ENCODE assay signal across 8 mouse cellular contexts in genomic region chr2:26500599-26501370, GRCm38 (mm10). TPM values are rescaled to one million over a fixed set of nuclear protein-coding genes. Genes with fewer than 3 reads are reported as not detected.
DNase-seq lines count a peak whose midpoint lies in the region; ATAC-seq and TF ChIP-seq lines count a peak whose summit lies in the region.

No protein-coding gene starts in this region.

- H3K4me2 ChIP-seq in forebrain, postnatal 0 days (ENCODE audit: low read depth), result peak overlapping the region; percentile 88

- H3K4me1 ChIP-seq in forebrain, postnatal 0 days (ENCODE audit: insufficient read depth), result peaks cover 14% of the 10 kb centered on the region; the same call in 1 of the 2 replicates

- H3K9me3 ChIP-seq in forebrain, postnatal 0 days (ENCODE audit: low read length), result no peaks in the 10 kb centered on the region

- no peaks in the 10 kb centered on the region for H3K27me3 ChIP-seq in forebrain, postnatal 0 days (ENCODE audit: insufficient read depth, low read length)

- H3K27ac ChIP-seq in forebrain, postnatal 0 days (ENCODE audit: low read depth, low read length), result peak overlapping the region; percentile 81

- H3K36me3 ChIP-seq in forebrain, postnatal 0 days (ENCODE audit: insufficient read depth), result no peaks in the 10 kb centered on the region

- peak; percentile 31 for DNase-seq in cerebellum, adult 9-11 months
- DNase-seq in cerebellum, adult 8-10 months, result no peak
- DNase-seq in MN1 (ENCODE audit: low spot score), result peak; percentile 81
- peak; percentile 81 for DNase-seq in forebrain, postnatal 0 days
- DNase-seq in kidney, postnatal 25 days, result peak; percentile 52 to 83
- DNase-seq in lung, postnatal 10 days, result peak; percentile 83
- peak; percentile 56 for DNase-seq in right cerebral cortex, postnatal 25 days
- DNase-seq in ovary, postnatal 10 days (ENCODE audit: low spot score), result no peak

- no peak overlapping the region for H3K4me3 ChIP-seq in forebrain, postnatal 0 days (ENCODE audit: low read depth, low read length)

- WGBS in forebrain, postnatal 0 days, result 10% methylated on average over 14 of the region's 14 CpGs

- no peak; the same call in 1 of the 2 replicates for TF ChIP-seq CTCF in forebrain, postnatal 0 days (IDR thresholded peaks at IDR 0.05; ENCODE audit: low read depth)

- 0 out of 2 replicates have a peak overlapping the region, but pooled peaks have one; percentile 14 for H3K9ac ChIP-seq in forebrain, postnatal 0 days

- peak; percentile 80 for ATAC-seq in forebrain, postnatal 0 days

RNA-seq across cellular contexts. Expression of gene Notch1, which starts 15.7 kb away (rescaled TPM):
- total RNA-seq in forebrain, postnatal 0 days (2014; rRNA removed), result 23.8 and 38.7 TPM in 2 replicates
- 5.0 and 6.8 TPM in 2 replicates for polyA plus RNA-seq in forebrain, postnatal 0 days (2015; fragmentation: Nextera tagmentation; extraction: Ambion mirVana)

RNA-seq across cellular contexts. Expression of gene Sec16a, which starts 55.8 kb away (rescaled TPM):
- total RNA-seq in forebrain, postnatal 0 days (2014; rRNA removed), result 52.6 and 65.6 TPM in 2 replicates
- 9.0 and 10.9 TPM in 2 replicates for polyA plus RNA-seq in forebrain, postnatal 0 days (2015; fragmentation: Nextera tagmentation; extraction: Ambion mirVana)

Comparison
In these comparisons a context has a peak if more than half of its experiments do, and no peak if none do; other contexts are left out.
1. DNase-seq: peak in cerebellum, adult 9-11 months (single experiment), MN1 (single experiment), forebrain, postnatal 0 days (single experiment), kidney, postnatal 25 days (2 of 2), lung, postnatal 10 days (single experiment) and right cerebral cortex, postnatal 25 days (single experiment); none in cerebellum, adult 8-10 months (single experiment) and ovary, postnatal 10 days (single experiment).